8 mouse cellular contexts compared by ENCODE assay signal in genomic region chr2:49619719-49620522, GRCm38 (mm10). TPM values are rescaled to one million over a fixed set of nuclear protein-coding genes. Genes with fewer than 3 reads are reported as not detected.
DNase-seq lines count a peak whose midpoint lies in the region; ATAC-seq and TF ChIP-seq lines count a peak whose summit lies in the region.

No protein-coding gene starts in this region.

- no peaks in the 10 kb centered on the region; the same call in 1 of the 2 replicates for H3K4me1 ChIP-seq in lung, embryonic 14.5 days (ENCODE audit: insufficient read depth)
- H3K4me1 ChIP-seq in brown adipose tissue, adult 24 weeks (ENCODE audit: control insufficient read depth, insufficient read depth, insufficient read length, low read length) = no peaks in the 10 kb centered on the region
- H3K4me1 ChIP-seq in embryonic fibroblast, embryonic 13.5 days (ENCODE audit: control insufficient read depth, insufficient read depth, low read length) = peaks cover 3% of the 10 kb centered on the region; the same call in 1 of the 2 replicates
- no peaks in the 10 kb centered on the region for H3K4me1 ChIP-seq in intestine, postnatal 0 days (replicated peaks; ENCODE audit: control insufficient read depth, insufficient read depth, low read length)
- H3K4me1 ChIP-seq in neural tube, embryonic 13.5 days (replicated peaks) = peaks cover 21% of the 10 kb centered on the region

- H3K4me2 ChIP-seq in lung, embryonic 14.5 days = peak overlapping the region; percentile 98
- peak overlapping the region; percentile 86 for H3K4me2 ChIP-seq in intestine, postnatal 0 days (replicated peaks; ENCODE audit: low read depth)
- peak overlapping the region; percentile 58 for H3K4me2 ChIP-seq in neural tube, embryonic 13.5 days

- no peak for TF ChIP-seq POLR2A in embryonic fibroblast, embryonic 13.5 days (IDR thresholded peaks at IDR 0.05; ENCODE audit: low read depth, low read length)

- under 1% methylated on average over 33 of the region's 33 CpGs for WGBS in lung, embryonic 14.5 days
- WGBS in intestine, postnatal 0 days = 4% methylated on average over 33 of the region's 33 CpGs
- WGBS in neural tube, embryonic 13.5 days = under 1% methylated on average over 33 of the region's 33 CpGs

- peak overlapping the region; percentile 63 for H3K4me3 ChIP-seq in lung, embryonic 14.5 days (ENCODE audit: low read depth, low read length)
- peak overlapping the region; percentile 61 for H3K4me3 ChIP-seq in brown adipose tissue, adult 24 weeks (ENCODE audit: insufficient read depth, low read depth, low read length)
- peak overlapping the region; percentile 60 for H3K4me3 ChIP-seq in embryonic fibroblast, embryonic 13.5 days (ENCODE audit: insufficient read depth, low read length)
- peak overlapping the region; percentile 55 for H3K4me3 ChIP-seq in intestine, postnatal 0 days (ENCODE audit: low read depth, low read length)
- peak overlapping the region; percentile 97 for H3K4me3 ChIP-seq in neural tube, embryonic 13.5 days

- no peaks in the 10 kb centered on the region for H3K36me3 ChIP-seq in lung, embryonic 14.5 days (ENCODE audit: insufficient read depth)
- no peaks in the 10 kb centered on the region for H3K36me3 ChIP-seq in intestine, postnatal 0 days (ENCODE audit: control insufficient read depth, insufficient read depth)
- peaks cover 20% of the 10 kb centered on the region for H3K36me3 ChIP-seq in neural tube, embryonic 13.5 days

- H3K27me3 ChIP-seq in lung, embryonic 14.5 days (ENCODE audit: insufficient read depth, low read length) = peaks cover 21% of the 10 kb centered on the region
- peaks cover 22% of the 10 kb centered on the region for H3K27me3 ChIP-seq in intestine, postnatal 0 days (replicated peaks; ENCODE audit: control insufficient read depth, insufficient read depth, low read length)
- no peaks in the 10 kb centered on the region for H3K27me3 ChIP-seq in neural tube, embryonic 13.5 days

- H3K9ac ChIP-seq in lung, embryonic 14.5 days = peak overlapping the region; percentile 27; the same call in 1 of the 2 replicates
- H3K9ac ChIP-seq in intestine, postnatal 0 days (ENCODE audit: low read depth, low read length) = no peak overlapping the region
- H3K9ac ChIP-seq in neural tube, embryonic 13.5 days = peak overlapping the region; percentile 96

- H3K27ac ChIP-seq in lung, embryonic 14.5 days (ENCODE audit: low read depth) = no peak overlapping the region
- H3K27ac ChIP-seq in brown adipose tissue, adult 24 weeks (replicated peaks; ENCODE audit: low read depth, low read length) = no peak overlapping the region
- H3K27ac ChIP-seq in embryonic fibroblast, embryonic 13.5 days (ENCODE audit: insufficient read depth, low read length) = no peak overlapping the region
- no peak overlapping the region for H3K27ac ChIP-seq in intestine, postnatal 0 days (ENCODE audit: low read depth, low read length)
- H3K27ac ChIP-seq in neural tube, embryonic 13.5 days (replicated peaks) = peak overlapping the region; percentile 95

- TF ChIP-seq CTCF in lung, embryonic 14.5 days (IDR thresholded peaks at IDR 0.05; ENCODE audit: low read depth) = no peak
- no peak for TF ChIP-seq CTCF in embryonic fibroblast, embryonic 13.5 days (IDR thresholded peaks at IDR 0.05; ENCODE audit: borderline replicate concordance, insufficient read depth, low read length)
- no peak for TF ChIP-seq CTCF in intestine, postnatal 0 days (IDR thresholded peaks at IDR 0.05; ENCODE audit: low read depth)

- H3K9me3 ChIP-seq in lung, embryonic 14.5 days (ENCODE audit: low read depth, low read length) = no peaks in the 10 kb centered on the region
- no peaks in the 10 kb centered on the region for H3K9me3 ChIP-seq in intestine, postnatal 0 days (ENCODE audit: control insufficient read depth)
- H3K9me3 ChIP-seq in neural tube, embryonic 13.5 days = no peaks in the 10 kb centered on the region

- DNase-seq in lung, embryonic 14.5 days = peak; percentile 9
- DNase-seq in lung, adult 18-20 months = no peak
- DNase-seq in gastrocnemius, postnatal 10 days = no peak
- no peak for DNase-seq in ovary, postnatal 14 days (ENCODE audit: low spot score)

- ATAC-seq in lung, embryonic 14.5 days (ENCODE audit: insufficient read depth) = peak; percentile 18; the same call in 1 of the 2 replicates
- ATAC-seq in intestine, postnatal 0 days = 0 out of 2 replicates have a peak, but pooled peaks have one; percentile 16
- peak; percentile 60 for ATAC-seq in neural tube, embryonic 13.5 days (ENCODE audit: low read depth)

RNA-seq across cellular contexts. Expression of gene Kif5c, which starts 0.8 kb away (rescaled TPM):
- 0.78 and 1.0 TPM in 2 replicates for polyA plus RNA-seq in lung, embryonic 14.5 days (2014; fragmentation: Nextera tagmentation; extraction: Ambion mirVana)
- 0.20 TPM in 1 of 2 replicates, not detected in the other for polyA plus RNA-seq in brown adipose tissue, adult 24 weeks (2012; ENCODE audit: insufficient read depth, insufficient read length, missing spikeins)
- 5.2 and 8.6 TPM in 2 replicates for polyA plus RNA-seq in embryonic fibroblast, embryonic 13.5 days (2011; ENCODE audit: insufficient read length, low read depth, missing spikeins)
- polyA plus RNA-seq in intestine, postnatal 0 days (2015; fragmentation: Nextera tagmentation; extraction: Ambion mirVana) = 2.7 and 3.0 TPM in 2 replicates
- polyA plus RNA-seq in neural tube, embryonic 13.5 days (2015; fragmentation: Nextera tagmentation; extraction: Ambion mirVana) = 181 and 182 TPM in 2 replicates
- 1 to 10 TPM; 1.1 to 1.5 TPM for total RNA-seq in gastrocnemius, postnatal 10 days (2021)

Comparison
In these comparisons a context has a peak if more than half of its experiments do, and no peak if none do; other contexts are left out.
1. RNA of gene Kif5c, which starts 0.8 kb away (polyA plus RNA-seq): 181 to 182 TPM in neural tube, embryonic 13.5 days; 5.2 to 8.6 TPM in embryonic fibroblast, embryonic 13.5 days, 2.7 to 3.0 TPM in intestine, postnatal 0 days, 0.78 to 1.0 TPM in lung, embryonic 14.5 days and 0.20 TPM in brown adipose tissue, adult 24 weeks; every median in the first group is over 10 times any median in the second.
2. Peak in every context shown above with its lines, with median percentiles within 50 percentile points of each other: ATAC-seq, H3K4me2 ChIP-seq and H3K4me3 ChIP-seq.